Mouse (Mus musculus) liver, embryonic 16.5 days (tissue): Measurements from ENCODE around the gene Tmem132a. TPM values are rescaled to one million over a fixed set of nuclear protein-coding genes. Genes with fewer than 3 reads are reported as not detected.

Experiments used
- ATAC-seq: fragments of 200-750 bp; cut with Nextera tagmentation; 2 replicates; pipeline ENCODE4 v1.8.0; 2017; ENCODE audit warnings: low read depth, mild to moderate bottlenecking, moderate number of reproducible peaks, moderate library complexity
- H3K27ac ChIP-seq: fragments of 300-500 bp; sonication (generic); 2 replicates; pipeline ENCODE4 v1.5.1; 2014; ENCODE audit warnings: mild to moderate bottlenecking, low read length
- H3K27me3 ChIP-seq: fragments of 300-500 bp; sonication (generic); 2 replicates; pipeline ENCODE4 v1.6.1; 2014; ENCODE audit warnings: low read depth, low read length, mixed read lengths; ENCODE audit not compliant: control insufficient read depth, insufficient read depth
- H3K36me3 ChIP-seq: fragments of 300-500 bp; sonication (generic); 2 replicates; pipeline ENCODE4 v1.6.1; 2014; ENCODE audit warnings: mild to moderate bottlenecking; ENCODE audit not compliant: control insufficient read depth, insufficient read depth
- H3K4me1 ChIP-seq: fragments of 300-500 bp; sonication (generic); 2 replicates; pipeline ENCODE4 v1.6.1; 2014; ENCODE audit warnings: low read depth, low read length, mixed read lengths; ENCODE audit not compliant: control insufficient read depth
- H3K4me2 ChIP-seq: fragments of 300-500 bp; sonication (generic); 2 replicates; pipeline ENCODE4 v1.6.1; 2014; ENCODE audit warnings: low read depth, low read length, mixed read lengths
- H3K4me3 ChIP-seq: fragments of 300-500 bp; sonication (generic); 2 replicates; pipeline ENCODE4 v1.5.1; 2014; ENCODE audit warnings: low read depth, mild to moderate bottlenecking, low read length
- H3K9ac ChIP-seq: fragments of 300-500 bp; sonication (generic); 2 replicates; pipeline ENCODE4 v1.6.1; 2014; ENCODE audit warnings: low read depth, low read length
- H3K9me3 ChIP-seq: fragments of 300-500 bp; sonication (generic); replicated peaks from 2 replicates; pipeline ENCODE4 v1.6.1; 2016; ENCODE audit warnings: low read length; ENCODE audit not compliant: control insufficient read depth
- WGBS: fragments of 180-500 bp; shearing (Covaris S2); extraction: QIAGEN DNeasy Blood & Tissue Kit; methylation state at CpG from one replicate; pipeline ENCODE4 v1.1.7; 2014; ENCODE audit not compliant: insufficient replicate concordance; 5-methylcytosine and 5-hydroxymethylcytosine counted together
- polyA plus RNA-seq: library from polyadenylated mRNA; unstranded; fragments of >200 nt; fragmentation: Nextera tagmentation; extraction: Ambion mirVana; gene quantifications from 2 replicates; pipeline ENCODE4 v1.2.1, GENCODE M21; 2015

The Tmem132a gene
- polyA plus RNA-seq, 1 experiment from 2014 or later, result 3.1 TPM

GRCm38 (mm10) chr19:10813039-10813438, 56.7 kb downstream of the Tmem132a start:
- WGBS, result 67% methylated on average over 5 of the region's 5 CpGs
- no peak for ATAC-seq

GRCm38 (mm10) chr19:10811471-10811870, 58.3 kb downstream of the Tmem132a start:
- no peak overlapping the region for H3K9ac ChIP-seq
- no peak for ATAC-seq
- no peak overlapping the region for H3K27ac ChIP-seq
- no peaks in the 10 kb centered on the region for H3K9me3 ChIP-seq
- H3K27me3 ChIP-seq, result no peaks in the 10 kb centered on the region
- no peak overlapping the region for H3K4me3 ChIP-seq
- no peaks in the 10 kb centered on the region for H3K4me1 ChIP-seq
- H3K36me3 ChIP-seq, result no peaks in the 10 kb centered on the region
- no peak overlapping the region for H3K4me2 ChIP-seq
- 36% methylated on average over 6 of the region's 6 CpGs for WGBS

More at GRCm38 (mm10) chr19:10813039-10813438, 56.7 kb downstream of the Tmem132a start:
- no peaks in the 10 kb centered on the region for H3K27me3 ChIP-seq
- no peaks in the 10 kb centered on the region for H3K9me3 ChIP-seq
- H3K4me2 ChIP-seq, result no peak overlapping the region
- no peak overlapping the region for H3K9ac ChIP-seq
- H3K4me3 ChIP-seq, result no peak overlapping the region
- H3K4me1 ChIP-seq, result no peaks in the 10 kb centered on the region
- no peaks in the 10 kb centered on the region for H3K36me3 ChIP-seq
- H3K27ac ChIP-seq, result no peak overlapping the region

GRCm38 (mm10) chr19:10810176-10810492, 59.6 kb downstream of the Tmem132a start:
- H3K4me1 ChIP-seq, result no peaks in the 10 kb centered on the region
- 59% methylated on average over 4 of the region's 4 CpGs for WGBS
- H3K4me3 ChIP-seq, result no peak overlapping the region
- no peaks in the 10 kb centered on the region for H3K36me3 ChIP-seq
- H3K27ac ChIP-seq, result no peak overlapping the region
- H3K27me3 ChIP-seq, result no peaks in the 10 kb centered on the region
- ATAC-seq, result no peak
- H3K9ac ChIP-seq, result no peak overlapping the region
- H3K4me2 ChIP-seq, result no peak overlapping the region
- no peaks in the 10 kb centered on the region for H3K9me3 ChIP-seq

GRCm38 (mm10) chr19:10809428-10810175, 60.1 kb downstream of the Tmem132a start:
- H3K4me3 ChIP-seq, result no peak overlapping the region
- H3K4me1 ChIP-seq, result no peaks in the 10 kb centered on the region
- H3K9me3 ChIP-seq, result no peaks in the 10 kb centered on the region
- no peak for ATAC-seq
- H3K36me3 ChIP-seq, result no peaks in the 10 kb centered on the region
- H3K4me2 ChIP-seq, result no peak overlapping the region
- H3K9ac ChIP-seq, result no peak overlapping the region
- no peak overlapping the region for H3K27ac ChIP-seq
- 62% methylated on average over 11 of the region's 11 CpGs for WGBS
- H3K27me3 ChIP-seq, result no peaks in the 10 kb centered on the region

- H3K9me3 ChIP-seq, result no peaks in the 10 kb centered on the region
- no peak overlapping the region for H3K4me3 ChIP-seq
- H3K27ac ChIP-seq, result no peak overlapping the region
- no peak overlapping the region for H3K9ac ChIP-seq
- 74% methylated on average over 12 of the region's 12 CpGs for WGBS
- no peaks in the 10 kb centered on the region for H3K27me3 ChIP-seq
- no peak overlapping the region for H3K4me2 ChIP-seq
- H3K36me3 ChIP-seq, result no peaks in the 10 kb centered on the region
- no peaks in the 10 kb centered on the region for H3K4me1 ChIP-seq
- ATAC-seq, result no peak
Observed at GRCm38 (mm10) chr19:10808524-10809233, 61.1 kb downstream of the Tmem132a start.

Other genes starting within 250 kb of the Tmem132a start
- 13.5 and 16.0 TPM in 2 replicates for gene Vwce, start 235.7 kb downstream of the Tmem132a start, polyA plus RNA-seq
- 0.06 TPM in 1 of 2 replicates, not detected in the other for gene Pga5, start 191.9 kb downstream of the Tmem132a start, polyA plus RNA-seq
- 11.7 and 12.1 TPM in 2 replicates for gene Vps37c, start 181.2 kb downstream of the Tmem132a start, polyA plus RNA-seq
- gene Cd5, start 130.9 kb downstream of the Tmem132a start, polyA plus RNA-seq, result not detected in 2 replicates
- gene Cd6, start 39.9 kb downstream of the Tmem132a start, polyA plus RNA-seq, result 0.04 TPM in 1 of 2 replicates, not detected in the other
- 1.5 and 1.8 TPM in 2 replicates for gene Slc15a3, start 30.2 kb downstream of the Tmem132a start, polyA plus RNA-seq
- 16.9 and 20.0 TPM in 2 replicates for gene Tmem109, start 12.1 kb upstream of the Tmem132a start, polyA plus RNA-seq
- gene Prpf19, start 25.3 kb upstream of the Tmem132a start, polyA plus RNA-seq, result 11.7 and 12.2 TPM in 2 replicates
- gene Zp1, start 50.7 kb upstream of the Tmem132a start, polyA plus RNA-seq, result not detected in 2 replicates
- gene Ptgdr2, start 67.2 kb upstream of the Tmem132a start, polyA plus RNA-seq, result 0.04 and 0.05 TPM in 2 replicates
- 9.0 and 9.1 TPM in 2 replicates for gene Ccdc86, start 79.3 kb upstream of the Tmem132a start, polyA plus RNA-seq
- 0.31 TPM in 1 of 2 replicates, not detected in the other for gene Ms4a10, start 104.7 kb upstream of the Tmem132a start, polyA plus RNA-seq
- gene Ms4a15, start 123.3 kb upstream of the Tmem132a start, polyA plus RNA-seq, result not detected in 2 replicates
- gene Ms4a18, start 148.1 kb upstream of the Tmem132a start, polyA plus RNA-seq, result 0.20 TPM in 1 of 2 replicates, not detected in the other
- 0.19 and 0.20 TPM in 2 replicates for gene Ms4a8a, start 211.2 kb upstream of the Tmem132a start, polyA plus RNA-seq